Mouse (Mus musculus) retina, embryonic 14.5 days (tissue): Measurements from ENCODE around the gene Atr.

Experiments
- DNase-seq: peaks from one replicate; pipeline ENCODE4 v3.0.0-alpha.2; 2015; ENCODE audit warnings: low spot score

Gene Atr

DNA sequence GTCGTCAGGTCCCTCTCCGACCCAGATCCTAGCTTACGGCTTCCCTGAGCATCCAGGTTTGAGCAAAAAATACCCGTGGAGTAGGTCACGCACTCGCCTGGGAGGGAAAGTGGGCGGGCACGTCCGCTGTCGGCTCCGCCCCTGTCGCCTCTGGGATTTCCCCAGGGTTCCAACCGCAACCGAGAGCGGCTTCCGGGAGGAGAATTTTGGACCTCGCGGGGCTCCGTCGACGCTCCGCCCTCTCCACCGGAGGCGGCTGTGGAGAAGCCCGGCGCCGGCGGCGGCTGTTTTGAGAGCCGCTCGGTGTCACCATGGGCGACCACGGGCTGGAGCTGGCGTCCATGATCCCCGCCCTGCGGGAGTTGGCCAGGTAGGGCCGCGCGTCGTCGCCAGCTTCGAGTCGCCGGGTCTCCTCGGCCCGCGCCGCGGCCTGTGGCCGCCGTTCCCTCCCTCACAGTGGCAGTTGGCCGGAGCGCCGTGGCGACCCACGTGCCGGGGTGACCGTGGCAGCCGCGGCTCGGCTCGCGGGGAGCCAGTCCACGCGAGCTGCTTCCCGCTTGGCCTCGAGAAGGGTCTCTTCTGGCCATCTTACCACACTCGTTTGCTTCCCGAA lies at the start of gene Atr:
Atr (plus strand) TSS at position 184 of the 613 bp plus-strand sequence.
- DNase-seq, result peak; percentile 99

DNA sequence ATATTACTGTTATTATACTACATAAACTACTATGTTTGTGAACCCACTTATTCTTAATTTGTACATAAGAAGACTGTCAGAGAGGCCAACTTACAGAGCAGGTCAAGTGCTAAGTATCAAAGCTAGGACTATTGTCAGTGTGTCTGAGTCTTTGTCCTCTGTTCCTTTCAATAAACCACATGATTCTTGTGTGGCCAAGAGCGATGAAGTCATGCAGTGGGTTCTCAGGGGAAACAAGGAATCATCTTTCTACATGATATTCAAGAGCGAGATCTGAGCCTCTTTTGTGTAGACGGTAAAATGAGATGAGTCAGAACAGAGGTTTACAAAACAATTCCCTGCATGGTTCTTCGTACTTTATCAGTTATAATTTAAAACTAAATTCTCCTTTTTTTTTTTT lies 47.8 kb upstream of the Atr start:
- DNase-seq, result no peak

DNA sequence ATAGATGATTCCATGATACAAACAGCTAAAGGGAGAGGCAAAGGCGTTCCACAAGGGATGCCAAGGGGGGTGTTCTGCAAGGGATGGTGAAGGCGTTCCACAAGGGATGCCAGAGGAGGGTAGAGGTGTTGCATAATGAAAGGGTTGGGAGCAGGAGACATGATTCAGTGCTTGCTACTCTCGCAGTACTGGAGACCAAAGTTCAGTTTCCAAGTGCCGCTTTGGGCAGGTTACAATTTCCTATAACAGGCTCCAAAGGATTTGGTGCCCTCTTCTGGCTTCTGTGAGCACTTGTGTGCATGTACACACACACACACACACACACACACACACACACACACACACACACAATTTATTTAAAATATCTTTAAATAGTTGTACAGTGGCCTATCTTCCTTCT lies 45.6 kb upstream of the Atr start:
- no peak for DNase-seq

DNA sequence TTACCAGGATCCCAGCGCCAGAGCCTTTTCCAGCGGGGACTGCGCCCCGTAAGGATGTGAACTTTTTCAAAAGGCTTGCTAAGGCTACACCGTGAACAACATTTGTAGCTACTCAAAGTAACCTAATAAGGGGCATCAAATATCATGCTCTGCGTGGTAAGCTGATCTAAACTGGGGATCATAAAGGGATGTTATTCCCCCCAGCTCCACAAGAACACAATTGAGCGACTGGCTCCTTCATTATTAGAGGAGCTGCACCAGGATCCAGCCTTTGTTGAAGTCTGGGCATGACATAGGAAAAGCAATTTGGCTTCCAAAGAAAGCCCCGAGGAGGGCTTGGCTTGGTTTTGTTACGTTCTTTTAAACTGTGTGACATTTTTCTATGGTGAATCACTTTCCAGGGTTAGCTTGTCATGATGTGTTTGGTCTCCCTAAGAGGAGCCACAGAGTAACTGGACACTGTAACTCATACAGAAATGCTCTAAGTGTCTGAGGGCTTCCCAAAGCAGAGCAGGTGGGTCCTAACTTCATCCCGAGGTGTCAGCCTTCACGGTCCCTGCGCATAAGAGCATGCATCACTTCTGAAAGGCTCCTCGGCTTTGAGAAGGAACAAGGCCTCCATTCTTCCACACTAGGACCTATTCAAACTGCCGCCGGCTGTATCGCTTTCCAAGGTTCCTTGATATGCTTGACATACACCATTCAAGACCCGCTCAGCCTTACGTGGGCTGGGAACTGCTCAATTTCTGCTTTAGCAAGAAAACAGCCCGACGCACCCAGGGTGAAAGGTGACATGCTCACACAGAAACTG lies 43.5 kb upstream of the Atr start:
- DNase-seq, result no peak

DNA sequence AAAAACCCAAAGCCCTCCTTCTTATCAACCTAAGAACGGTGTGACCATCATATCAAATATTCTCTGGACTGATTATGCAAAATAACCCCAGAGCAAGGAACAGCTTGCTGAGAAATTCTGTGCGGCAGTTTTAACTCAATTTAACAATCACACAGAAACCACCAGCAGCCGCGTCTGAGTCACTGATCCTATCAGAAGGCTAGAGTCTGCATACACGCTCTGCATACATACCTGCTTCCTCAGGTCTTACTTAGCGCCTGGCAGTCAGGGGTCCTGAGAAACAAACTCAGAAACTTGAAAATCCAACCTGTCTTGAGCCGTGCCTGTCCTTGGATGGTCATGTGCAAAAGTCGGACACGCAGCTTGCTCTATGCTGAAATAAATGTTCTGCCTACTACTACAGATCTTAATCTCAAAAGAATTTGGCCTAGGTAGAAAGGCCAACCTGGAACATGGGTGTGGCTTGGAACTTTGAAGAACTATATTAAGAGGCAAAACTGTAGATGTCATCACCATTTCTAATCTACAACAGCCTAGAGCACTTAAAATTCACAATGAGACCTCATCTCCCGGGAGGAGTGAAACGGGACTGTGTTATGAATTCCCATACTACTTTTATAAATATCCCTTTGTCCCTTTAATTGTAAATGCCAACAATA lies 42.3 kb upstream of the Atr start:
- DNase-seq, result no peak

DNA sequence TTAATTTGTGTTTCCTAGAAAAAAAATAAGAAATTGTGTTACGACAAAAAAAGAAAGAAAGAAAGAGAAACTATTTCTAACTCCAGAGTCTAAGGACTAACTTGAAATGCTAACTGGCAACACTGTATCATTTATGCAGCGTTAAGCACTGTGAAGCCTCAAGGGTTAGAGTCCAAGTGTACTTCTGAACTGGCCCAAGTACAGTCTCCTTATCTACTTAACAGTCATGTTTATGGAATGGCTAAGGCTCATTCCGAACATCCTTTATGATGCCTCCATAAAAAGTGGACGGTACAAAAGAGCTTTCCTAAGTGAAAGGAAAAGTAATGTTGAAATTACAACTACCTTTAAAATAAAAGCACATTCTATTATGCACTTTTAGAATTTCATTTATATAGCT lies 41.7 kb upstream of the Atr start:
- no peak for DNase-seq

DNA sequence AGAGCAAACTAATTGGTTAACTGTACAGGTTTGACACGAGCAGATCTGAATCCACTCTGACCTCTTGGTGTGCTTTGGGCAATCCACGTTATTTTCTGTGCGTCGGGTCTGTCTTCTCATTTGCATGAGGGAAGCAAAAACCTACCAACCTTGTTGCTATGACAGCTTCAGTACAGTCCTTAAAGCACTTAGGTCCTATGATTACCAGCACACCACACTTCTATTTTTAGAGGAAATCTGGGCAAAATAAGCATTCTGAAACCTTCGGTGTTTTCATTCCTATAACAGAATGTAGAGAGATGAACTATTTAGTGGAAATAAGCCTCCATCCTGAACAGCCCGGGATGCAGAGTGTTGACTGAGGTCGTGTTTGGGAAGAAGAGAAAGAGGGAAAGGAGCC lies 34.9 kb upstream of the Atr start:
- DNase-seq, result no peak

DNA sequence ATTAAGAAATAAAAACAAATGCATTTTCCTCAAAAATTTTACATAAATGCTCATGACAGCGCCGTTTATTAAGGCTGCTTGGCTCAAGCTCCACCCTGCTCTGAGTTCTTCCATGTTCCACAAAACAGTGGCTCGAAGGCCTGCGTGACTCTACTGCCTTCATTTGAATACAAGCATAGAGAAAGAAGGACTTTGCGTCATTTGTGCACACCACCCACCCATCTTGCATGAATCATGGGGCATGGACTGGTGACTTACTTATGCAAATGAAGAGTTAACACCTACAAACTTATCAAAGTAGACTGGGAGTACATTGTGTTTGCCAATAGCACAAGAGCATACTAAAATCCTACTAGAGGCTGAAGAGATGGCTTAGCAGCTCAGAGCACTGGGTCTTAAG lies 29.8 kb upstream of the Atr start:
- DNase-seq, result no peak

DNA sequence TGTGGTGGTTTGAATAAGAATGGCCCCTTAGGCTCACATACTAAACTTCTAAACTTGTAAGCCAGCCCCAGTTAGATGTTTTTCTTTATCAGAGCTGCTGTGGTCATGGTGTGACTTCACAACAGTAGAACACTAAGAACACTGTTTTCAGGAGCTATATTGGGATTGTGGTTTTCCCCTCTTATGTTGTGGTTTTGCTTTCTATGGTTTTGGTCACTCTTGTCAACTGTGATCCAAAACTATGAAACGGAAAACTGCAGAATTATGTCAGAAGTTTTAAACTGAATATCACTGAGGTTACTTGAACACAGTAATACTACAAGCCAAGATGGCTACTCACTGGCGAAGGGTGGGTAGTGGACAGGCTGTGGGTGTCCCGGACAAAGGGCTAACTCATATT lies 24.6 kb upstream of the Atr start:
- no peak for DNase-seq

DNA sequence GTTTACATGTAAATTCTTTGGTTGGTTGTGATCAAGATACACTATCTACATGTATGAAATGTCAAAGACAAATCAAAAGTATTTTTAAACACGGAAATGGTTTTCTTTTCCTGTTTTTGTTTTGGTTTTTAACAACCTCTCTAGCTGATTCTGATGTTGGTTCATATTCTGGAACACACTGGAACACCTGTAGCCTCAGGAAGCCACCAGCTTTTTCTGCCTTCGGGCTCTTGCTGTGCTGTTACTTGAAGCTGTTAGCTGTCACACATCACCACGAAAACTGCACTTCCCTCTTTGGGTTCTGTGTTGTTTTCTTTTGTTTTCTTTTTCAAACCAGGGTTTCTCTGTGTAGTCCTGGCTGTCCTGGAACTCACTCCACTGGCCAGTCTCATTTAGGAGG lies 22.6 kb upstream of the Atr start:
- DNase-seq, result no peak

DNA sequence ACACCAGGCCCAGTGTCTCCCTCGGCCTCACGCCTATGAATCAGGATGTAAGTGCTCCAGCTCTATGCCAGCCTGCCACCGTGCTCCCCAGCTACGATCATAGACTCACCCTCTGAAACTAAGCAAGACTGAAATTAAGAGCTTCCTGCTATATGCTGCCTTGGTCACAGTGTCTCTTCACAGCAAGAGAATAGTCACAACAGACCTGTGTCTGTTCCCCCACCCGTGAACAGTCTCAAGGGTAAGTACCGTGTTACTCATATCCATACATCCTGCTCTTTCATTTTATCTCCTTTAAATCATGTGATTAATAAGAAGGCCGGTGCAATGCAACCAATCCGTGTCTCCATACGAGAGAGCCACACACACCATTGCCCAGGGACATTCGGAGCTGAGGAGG lies 21.7 kb upstream of the Atr start:
- no peak for DNase-seq

DNA sequence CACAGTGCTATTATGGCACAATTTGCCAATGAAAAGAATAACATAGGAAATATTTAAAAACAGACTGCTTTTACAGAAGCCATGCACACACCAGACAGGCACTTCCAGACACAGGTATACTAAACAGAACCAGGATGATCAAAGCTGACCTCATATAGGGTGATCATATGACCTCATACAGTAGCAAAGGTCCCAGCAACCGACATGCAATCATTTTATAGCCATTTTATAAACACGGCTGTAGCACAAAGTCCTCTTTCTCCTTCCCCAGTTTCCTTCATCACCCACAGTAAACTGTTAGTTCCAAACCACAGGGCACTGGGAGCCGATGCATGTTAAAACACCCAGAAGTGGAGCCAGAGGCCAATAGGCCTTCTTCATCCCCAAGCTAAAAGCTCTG lies 18.0 kb upstream of the Atr start:
- DNase-seq, result no peak

DNA sequence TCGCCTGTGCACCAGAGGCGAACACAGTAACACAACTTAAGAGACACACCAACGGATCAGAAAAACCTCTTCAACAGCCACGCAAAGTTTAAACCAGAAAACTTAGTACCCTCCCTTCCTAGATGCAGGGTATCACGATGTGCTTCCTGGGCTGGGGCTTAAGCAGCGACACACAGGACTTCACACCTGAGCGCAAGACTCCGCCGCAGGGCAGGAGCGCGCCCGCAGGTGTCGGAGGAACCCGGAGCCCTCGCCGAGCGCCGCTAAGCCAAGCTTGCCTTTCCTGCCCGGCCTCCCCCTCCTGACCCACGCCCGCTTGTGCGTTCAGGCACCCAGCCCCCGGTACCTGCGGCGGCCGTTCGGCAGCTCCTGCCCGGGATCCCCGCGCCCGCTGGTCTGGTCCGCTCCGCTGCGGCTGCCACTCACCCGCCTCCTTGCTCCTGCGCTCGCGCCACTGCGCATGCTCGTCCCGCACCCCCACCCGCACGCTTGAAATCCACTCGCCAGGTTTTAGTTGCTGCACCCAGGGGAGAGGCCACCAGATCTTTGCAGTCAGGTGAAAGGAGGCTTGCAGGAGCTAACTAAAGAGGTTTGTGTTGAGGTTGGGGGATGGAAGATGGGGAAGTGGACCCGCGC lies 12.5 kb upstream of the Atr start, which contains the start of gene Pls1:
Pls1 (minus strand) TSS at position 487 of the 636 bp plus-strand sequence.
- peak; percentile 87 for DNase-seq

DNA sequence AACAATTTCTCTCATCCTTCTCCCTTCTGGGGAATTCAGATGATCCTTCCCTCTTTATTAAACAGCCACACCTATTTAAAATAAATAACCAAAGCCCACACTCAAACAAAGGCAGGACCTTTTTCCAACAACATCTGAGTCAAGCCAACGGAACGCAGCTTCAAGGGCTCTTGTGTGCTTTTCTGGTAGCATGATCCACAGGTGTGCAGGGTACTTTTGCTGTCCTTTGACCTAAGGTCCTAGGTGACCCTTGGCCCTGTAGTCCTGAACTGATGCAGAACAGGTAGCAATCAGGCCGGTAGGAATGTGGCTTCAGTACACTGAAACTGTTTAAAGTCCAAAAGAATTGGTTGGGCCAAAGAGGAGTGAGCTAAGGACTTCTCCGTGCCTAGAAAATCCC lies 11.7 kb upstream of the Atr start:
- DNase-seq, result no peak

DNA sequence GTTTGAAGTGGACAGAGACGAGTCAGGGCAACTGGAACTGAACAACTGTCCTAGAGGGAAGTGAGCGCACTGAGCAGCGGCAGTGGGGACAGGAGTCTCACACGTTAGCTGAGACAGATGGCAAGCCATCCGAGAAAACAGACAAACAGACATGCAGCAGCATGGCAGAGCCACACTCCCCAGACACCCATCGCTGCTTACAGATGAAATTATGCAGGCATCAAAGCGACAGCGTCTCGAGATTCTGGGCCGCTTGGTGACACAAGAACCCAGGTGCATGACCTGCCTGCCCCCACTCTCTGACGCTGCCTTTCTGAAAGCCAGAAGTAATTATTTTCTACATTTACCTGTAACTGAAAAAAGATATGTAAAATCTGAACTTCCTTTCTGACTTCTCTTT lies 5.7 kb upstream of the Atr start:
- DNase-seq, result no peak

DNA sequence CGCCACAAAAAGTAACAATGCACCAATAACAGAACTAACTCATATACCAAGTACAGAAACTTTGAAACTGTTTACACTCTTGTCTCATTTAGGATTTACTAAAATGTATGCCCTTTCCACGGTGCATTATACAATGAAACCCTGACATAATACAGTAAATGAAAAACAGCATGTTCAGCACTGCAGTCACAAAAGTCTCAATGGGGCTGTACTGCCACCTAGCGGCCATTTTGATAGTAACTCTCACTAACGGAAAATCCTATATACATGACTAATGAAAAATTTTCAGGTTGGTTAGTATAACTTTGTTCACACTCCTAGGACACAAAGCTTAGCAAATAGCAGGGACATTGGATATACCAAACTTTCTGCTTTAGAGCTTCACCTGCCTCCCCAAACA lies 4.5 kb upstream of the Atr start:
- DNase-seq, result peak; percentile 96

DNA sequence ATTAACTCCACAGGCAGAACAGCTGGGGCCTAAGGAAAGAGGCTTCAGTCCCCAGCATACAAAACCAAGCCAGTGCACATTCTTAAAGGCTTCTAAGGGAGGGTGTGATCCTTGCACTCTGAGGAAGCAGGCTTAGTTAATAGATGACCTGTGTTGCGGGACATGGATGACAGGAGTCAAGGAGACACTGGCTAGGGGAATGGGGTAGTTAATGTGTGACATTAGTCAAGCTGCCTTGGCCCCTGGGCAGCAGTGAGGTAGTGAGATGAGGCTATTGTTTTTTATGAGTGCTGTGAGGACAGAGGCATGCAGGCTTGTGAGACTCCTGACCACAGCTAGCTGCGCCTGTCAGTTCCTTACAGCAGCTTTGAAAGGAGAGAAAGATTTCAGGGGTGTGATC lies 2.5 kb upstream of the Atr start:
- no peak for DNase-seq

DNA sequence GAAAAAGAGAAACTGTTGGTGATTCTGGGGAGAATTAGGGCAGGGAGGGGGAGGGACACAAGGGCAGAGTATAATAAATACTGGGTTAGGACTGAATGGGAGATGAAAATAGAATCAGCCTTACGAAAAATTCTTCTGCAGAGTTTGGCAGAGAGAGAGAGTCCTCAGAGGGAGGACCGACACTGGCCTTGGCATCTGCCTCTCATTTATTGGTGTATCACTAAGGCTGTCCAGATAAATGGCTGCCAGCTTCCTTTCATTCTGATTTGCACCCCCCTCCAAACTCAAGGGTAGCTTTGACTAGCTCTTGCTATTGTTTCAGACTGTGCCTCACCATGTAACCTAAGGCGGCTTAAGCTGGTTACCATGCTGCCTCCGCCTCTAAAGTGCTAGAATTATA lies 1.4 kb upstream of the Atr start:
- no peak for DNase-seq

DNA sequence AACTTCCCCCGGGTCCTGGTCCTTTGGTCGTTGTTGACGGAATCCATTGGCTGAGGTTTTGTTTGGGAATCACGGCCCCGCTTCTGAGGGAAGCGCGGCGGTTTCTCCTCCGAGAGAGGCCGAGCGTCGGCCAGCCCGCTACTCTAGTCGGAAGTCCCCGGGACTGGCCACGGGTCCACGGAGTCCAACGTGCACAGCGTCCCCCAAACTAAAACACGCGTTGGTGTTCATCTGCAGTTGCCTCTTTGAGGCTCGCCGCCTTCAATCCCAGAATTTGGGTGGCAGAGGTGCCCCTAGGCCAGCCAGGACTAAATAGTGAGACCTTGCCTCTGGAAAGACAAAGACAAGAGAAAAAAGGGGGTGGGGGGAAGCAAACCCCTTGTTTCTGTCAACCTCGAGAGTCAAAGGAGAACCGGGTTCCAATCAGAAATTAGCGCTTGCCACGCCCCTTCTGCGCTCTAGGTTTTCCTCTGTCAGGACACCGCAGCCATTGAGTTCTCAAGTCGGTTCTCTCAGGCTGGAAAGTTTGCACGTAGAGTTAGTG lies 702 bp downstream of the Atr start:
- peak; percentile 74 for DNase-seq

DNA sequence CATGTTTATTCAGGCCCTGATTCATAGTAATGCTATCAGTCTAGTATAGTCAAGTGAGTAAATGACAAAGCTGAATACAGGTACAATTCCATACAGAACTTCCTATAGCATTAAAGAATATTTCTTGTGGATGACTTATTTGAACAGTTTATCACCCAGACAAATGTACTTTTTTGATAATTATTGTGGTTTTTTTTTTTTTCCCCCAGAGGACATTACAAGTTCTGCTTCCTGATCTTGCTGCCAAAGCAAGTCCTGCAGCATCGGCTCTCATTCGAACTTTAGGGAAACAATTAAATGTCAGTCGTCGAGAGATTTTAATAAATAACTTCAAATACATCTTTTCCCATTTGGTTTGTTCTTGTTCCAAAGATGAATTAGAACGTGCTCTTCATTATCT lies 20.8 kb downstream of the Atr start:
- no peak for DNase-seq

DNA sequence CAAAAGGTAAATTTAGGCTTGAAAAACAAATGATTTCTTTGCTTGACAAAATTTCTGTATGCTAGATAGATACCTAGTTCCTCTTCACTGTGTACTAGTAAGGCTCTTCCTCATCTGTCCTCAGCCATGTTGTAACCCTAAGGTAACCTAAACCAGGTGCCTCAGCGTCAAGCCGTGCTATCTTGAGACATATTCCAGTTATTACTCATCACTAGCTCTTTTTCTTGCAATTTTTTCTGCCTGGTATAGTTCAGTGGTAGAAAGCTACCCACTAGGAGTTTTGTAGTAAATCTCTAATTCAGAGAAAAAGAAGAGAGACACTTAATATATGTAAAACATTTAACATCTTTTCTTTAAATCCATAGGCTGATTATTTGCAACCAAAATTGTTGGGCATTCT lies 25.4 kb downstream of the Atr start:
- no peak for DNase-seq

DNA sequence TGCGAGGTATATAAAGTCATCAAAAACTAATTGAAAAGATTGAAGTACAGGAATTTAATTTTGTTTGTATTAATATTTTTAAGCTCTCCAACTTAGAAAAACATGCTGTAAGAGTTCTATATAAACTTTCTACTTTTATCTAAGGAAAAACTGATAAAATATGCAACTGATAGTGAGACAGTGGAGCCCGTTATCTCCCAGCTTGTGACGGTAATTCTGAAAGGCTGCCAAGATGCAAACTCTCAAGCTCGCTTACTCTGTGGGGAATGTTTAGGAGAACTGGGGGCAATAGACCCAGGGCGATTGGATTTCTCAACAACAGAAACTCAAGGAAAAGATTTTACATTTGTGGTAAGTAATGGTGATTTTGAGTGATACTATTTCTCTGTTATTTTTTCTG lies 40.0 kb downstream of the Atr start:
- no peak for DNase-seq

DNA sequence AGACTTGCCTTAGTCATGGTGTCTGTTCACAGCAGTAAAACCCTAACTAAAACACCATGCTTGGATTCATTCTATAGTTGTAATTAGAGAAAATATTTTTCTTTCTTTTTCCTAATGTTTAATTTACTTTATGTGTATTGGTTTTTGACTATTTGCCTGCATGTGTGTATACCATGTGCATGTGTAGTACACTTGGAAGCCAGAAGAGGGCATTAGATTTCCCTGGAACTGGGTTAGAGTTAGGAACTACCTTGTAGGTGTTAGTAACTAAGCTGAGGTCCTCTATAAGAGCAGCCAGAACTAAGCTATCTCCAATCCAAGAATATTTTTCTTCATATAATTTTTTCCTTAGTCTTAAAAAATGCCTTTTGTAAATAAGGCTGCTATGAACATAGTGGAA lies 75.5 kb downstream of the Atr start:
- no peak for DNase-seq
